Mouse (Mus musculus): Measurements from ENCODE around the gene Gm572.

DNA sequence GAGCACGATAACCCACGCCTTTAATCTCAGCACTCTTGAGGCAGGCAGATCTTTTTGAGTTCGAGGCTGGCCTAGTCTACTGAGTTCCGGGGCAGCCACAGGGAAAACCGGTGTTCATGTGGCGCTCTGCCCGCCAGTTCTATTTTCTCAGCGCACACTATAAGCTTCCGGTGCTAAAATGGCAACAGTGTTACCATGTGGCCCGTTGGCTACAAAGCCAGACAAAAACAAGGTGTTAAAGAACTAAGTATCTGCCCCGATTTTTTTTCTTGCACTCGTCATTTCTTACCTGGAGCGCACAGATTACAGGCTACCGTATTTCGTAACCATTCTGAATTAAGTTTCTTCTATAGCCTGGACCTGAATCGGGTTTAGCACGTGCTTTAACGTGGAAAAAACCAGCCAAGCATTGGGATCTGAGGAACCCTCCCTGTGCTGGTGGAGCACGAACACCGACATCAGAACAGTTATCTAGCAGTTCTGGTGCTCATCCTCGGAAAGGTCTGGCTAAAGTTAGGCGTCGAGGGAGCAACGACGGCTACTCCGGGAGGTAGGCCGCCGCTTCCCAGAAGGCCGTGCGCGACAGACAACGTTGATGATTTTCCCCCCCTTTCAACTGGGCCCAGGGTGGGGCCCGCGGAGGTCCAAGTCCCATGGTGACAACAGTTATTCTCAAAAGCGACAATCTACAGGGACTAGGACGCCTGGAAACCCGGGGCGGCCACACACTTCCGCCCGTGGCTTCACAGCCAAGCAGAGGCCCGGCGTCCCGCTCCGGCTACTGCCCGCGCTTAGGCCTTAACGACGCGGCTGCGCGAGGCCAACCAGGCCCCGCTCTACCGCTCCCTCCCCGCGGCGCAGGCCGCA, 17.1 kb upstream of the Gm572 start:
- TF ChIP-seq CTCF (IDR thresholded peaks at IDR 0.05; ENCODE audit: control insufficient read depth, insufficient read depth, low read length) (no peak), POLR2A (IDR thresholded peaks at IDR 0.05; ENCODE audit: borderline replicate concordance, control insufficient read depth, low read depth, low read length) (no peak)
